8 mouse cellular contexts compared by ENCODE assay signal in genomic region chr10:64087936-64088773, GRCm38 (mm10). TPM values are rescaled to one million over a fixed set of nuclear protein-coding genes. Genes with fewer than 3 reads are reported as not detected.
DNase-seq lines count a peak whose midpoint lies in the region; ATAC-seq and TF ChIP-seq lines count a peak whose summit lies in the region.

No protein-coding gene starts in this region.

- peak overlapping the region; percentile 13 for H3K9ac ChIP-seq in heart, adult 2 months (ENCODE audit: low read depth, low read length)
- H3K9ac ChIP-seq in forebrain, embryonic 14.5 days (ENCODE audit: low read length): peak overlapping the region; percentile 61

- H3K4me1 ChIP-seq in heart, adult 2 months (ENCODE audit: control insufficient read depth, insufficient read depth, low read length): no peaks in the 10 kb centered on the region
- no peaks in the 10 kb centered on the region for H3K4me1 ChIP-seq in cerebellum, adult 2 months (ENCODE audit: control insufficient read depth, insufficient read depth, low read length)
- peaks cover 6% of the 10 kb centered on the region for H3K4me1 ChIP-seq in forebrain, embryonic 14.5 days (ENCODE audit: control insufficient read depth, insufficient read depth, low read length)
- H3K4me1 ChIP-seq in limb, embryonic 10.5 days: peaks cover 31% of the 10 kb centered on the region

- peak overlapping the region; percentile 85 for H3K4me2 ChIP-seq in forebrain, embryonic 14.5 days (ENCODE audit: low read length)

- no peak for DNase-seq in heart, adult 2 months
- no peak for DNase-seq in heart, postnatal 25 days (ENCODE audit: low spot score)
- peak; percentile 78 to 80 for DNase-seq in cerebellum, adult 2 months
- peak; percentile 59 for DNase-seq in forebrain, embryonic 14.5 days (ENCODE audit: low spot score)
- DNase-seq in limb, embryonic 10.5 days (ENCODE audit: low spot score): peak; percentile 47
- peak; percentile 58 for DNase-seq in retina, embryonic 14.5 days (ENCODE audit: low spot score)
- no peak for DNase-seq in MN1 (ENCODE audit: low spot score)

- no peaks in the 10 kb centered on the region; the same call in 1 of the 2 replicates for H3K27me3 ChIP-seq in heart, adult 2 months (ENCODE audit: control insufficient read depth, insufficient read depth, low read length)
- H3K27me3 ChIP-seq in cerebellum, adult 2 months (ENCODE audit: control insufficient read depth, insufficient read depth, low read length): no peaks in the 10 kb centered on the region
- H3K27me3 ChIP-seq in forebrain, embryonic 14.5 days (replicated peaks; ENCODE audit: control insufficient read depth, insufficient read depth, low read length): 0 out of 2 replicates have a peak, but pooled peaks cover 5% of the 10 kb centered on the region
- H3K27me3 ChIP-seq in limb, embryonic 10.5 days (ENCODE audit: low read depth, poor library complexity, severe bottlenecking): peaks cover 46% of the 10 kb centered on the region

- no peak for TF ChIP-seq POLR2A in heart, adult 2 months (IDR thresholded peaks at IDR 0.05; ENCODE audit: insufficient read depth, low read depth, low read length)
- TF ChIP-seq POLR2A in cerebellum, adult 2 months (IDR thresholded peaks at IDR 0.05; ENCODE audit: borderline replicate concordance, insufficient read depth, low read length): peak; percentile 30; the same call in 1 of the 2 replicates

- peak; percentile 9; the same call in 1 of the 2 replicates for ATAC-seq in forebrain, embryonic 14.5 days
- ATAC-seq in monocyte, adult 5-6 weeks (replicated peaks; ENCODE audit: insufficient number of reproducible peaks, low FRiP score, low TSS enrichment, poor library complexity, severe bottlenecking): no peak

- TF ChIP-seq EP300 in heart, adult 2 months (IDR thresholded peaks at IDR 0.05; ENCODE audit: insufficient read depth, low read depth, low read length): no peak

- H3K79me2 ChIP-seq in heart, adult 2 months (replicated peaks; ENCODE audit: control insufficient read depth, insufficient read depth, low read length): no peaks in the 10 kb centered on the region

- H3K36me3 ChIP-seq in heart, adult 2 months (ENCODE audit: control insufficient read depth, insufficient read depth, low read length): no peaks in the 10 kb centered on the region
- no peaks in the 10 kb centered on the region for H3K36me3 ChIP-seq in forebrain, embryonic 14.5 days (ENCODE audit: control insufficient read depth, insufficient read depth, low read length)
- H3K36me3 ChIP-seq in limb, embryonic 10.5 days: no peaks in the 10 kb centered on the region

- no peak overlapping the region for H3K27ac ChIP-seq in heart, adult 2 months
- peak overlapping the region; percentile 76 for H3K27ac ChIP-seq in cerebellum, adult 2 months (ENCODE audit: insufficient read depth, low read length)
- no peak overlapping the region; the same call in 1 of the 2 replicates for H3K27ac ChIP-seq in forebrain, embryonic 14.5 days (ENCODE audit: low read depth, low read length)
- H3K27ac ChIP-seq in limb, embryonic 10.5 days: no peak overlapping the region

- WGBS in heart, adult 2 months: 17% methylated on average over 26 of the region's 26 CpGs
- 2% methylated on average over 26 of the region's 26 CpGs for WGBS in cerebellum, adult 2 months
- WGBS in forebrain, embryonic 14.5 days: 3% methylated on average over 26 of the region's 26 CpGs
- WGBS in limb, embryonic 10.5 days: 5% methylated on average over 26 of the region's 26 CpGs

- H3K9me3 ChIP-seq in forebrain, embryonic 14.5 days (replicated peaks; ENCODE audit: control insufficient read depth, low read length): no peaks in the 10 kb centered on the region
- no peaks in the 10 kb centered on the region for H3K9me3 ChIP-seq in limb, embryonic 10.5 days (replicated peaks)

- intact Hi-C loops in heart, adult 2 months (cut with DNase I): loop anchor here (5.0 kb wide), 1 partner anchor 506 kb away; no protein-coding TSS in a partner anchor
- intact Hi-C loops in heart, postnatal 25 days (cut with DNase I): loop anchor here (10.0 kb wide), 3 partner anchors 187 to 667 kb away; no protein-coding TSS in a partner anchor

- no peak for TF ChIP-seq CTCF in heart, adult 2 months (IDR thresholded peaks at IDR 0.05)
- no peak for TF ChIP-seq CTCF in cerebellum, adult 2 months (IDR thresholded peaks at IDR 0.05; ENCODE audit: borderline replicate concordance, insufficient read depth, low read depth, low read length)

- no peak overlapping the region; the same call in 1 of the 2 replicates for H3K4me3 ChIP-seq in heart, adult 2 months
- peak overlapping the region; percentile 78 for H3K4me3 ChIP-seq in cerebellum, adult 2 months (replicated peaks; ENCODE audit: insufficient read depth, low read depth, low read length)
- peak overlapping the region; percentile 43 for H3K4me3 ChIP-seq in forebrain, embryonic 14.5 days (ENCODE audit: low read depth, low read length)
- H3K4me3 ChIP-seq in limb, embryonic 10.5 days: peak overlapping the region; percentile 47

RNA-seq across cellular contexts. Expression of gene Lrrtm3, which starts 1.9 kb away (rescaled TPM):
- total RNA-seq in heart, adult 2 months (2021): under 1 TPM; 0.08 to 0.14 TPM
- polyA plus RNA-seq in heart, adult 2 months (2012; rRNA removed): 0.15 and 0.43 TPM in 2 replicates
- under 1 TPM in 1 of 2 experiments, not detected in 1; 0.21 TPM for total RNA-seq in heart, postnatal 25 days (2021)
- polyA plus RNA-seq in cerebellum, adult 2 months (2012; rRNA removed): 72.7 and 73.6 TPM in 2 replicates
- 10.5 and 17.6 TPM in 2 replicates for polyA plus RNA-seq in forebrain, embryonic 14.5 days (2014; fragmentation: Nextera tagmentation; extraction: Ambion mirVana)
- polyA plus RNA-seq in limb, embryonic 10.5 days (2016; fragmentation: Nextera tagmentation; extraction: Ambion mirVana): 0.06 and 0.53 TPM in 2 replicates
- total RNA-seq in monocyte, adult 5-6 weeks (2017): not detected in 3 replicates

Comparison
In these comparisons a context has a peak if more than half of its experiments do, and no peak if none do; other contexts are left out.
1. DNase-seq: peak in cerebellum, adult 2 months (2 of 2), forebrain, embryonic 14.5 days (single experiment), limb, embryonic 10.5 days (single experiment) and retina, embryonic 14.5 days (single experiment); none in heart, adult 2 months (0 of 2), heart, postnatal 25 days (single experiment) and MN1 (single experiment).